Mouse (Mus musculus): ENCODE measurements around the gene Hspa1l. TPM values are rescaled to one million over a fixed set of nuclear protein-coding genes. Genes with fewer than 3 reads are reported as not detected.
"Not testable (repeated sequence)": the region's sequence is repeated elsewhere in the genome, so short reads cannot be mapped to it uniquely, and the experiment has no call there.

Gene Hspa1l
- 0.53 and 1.2 TPM in 2 replicates for polyA plus RNA-seq (2014; fragmentation: Nextera tagmentation; extraction: Ambion mirVana)

GRCm38 (mm10) chr17:34972069-34972749 lies at the start of gene Hspa1l, which contains the start of gene Hspa1a:
Gene Hspa1l, plus strand, starts transcription at chr17:34972703.
Gene Hspa1a, minus strand, starts transcription at chr17:34972156.
- peak within 1 kb of the TSS; percentile 38; the same call in 1 of the 2 replicates for H3K27ac ChIP-seq (ENCODE audit: low read depth)
- H3K36me3 ChIP-seq (ENCODE audit: control insufficient read depth, insufficient read depth, low read length), result not testable (repeated sequence)
- WGBS, result under 1% methylated on average over 25 of the region's 33 CpGs

GRCm38 (mm10) chr17:34922939-34923338 lies 49.6 kb upstream of the Hspa1l start:
- no peaks in the 10 kb centered on the region for H3K36me3 ChIP-seq (ENCODE audit: control insufficient read depth, insufficient read depth, low read length)
- no peak overlapping the region for H3K27ac ChIP-seq (ENCODE audit: low read depth)
- no peak overlapping the region for H3K9ac ChIP-seq (ENCODE audit: low read length)
- H3K4me3 ChIP-seq (ENCODE audit: low read depth, low read length), result no peak overlapping the region
- H3K4me1 ChIP-seq (replicated peaks; ENCODE audit: control insufficient read depth, insufficient read depth, low read length), result no peaks in the 10 kb centered on the region
- no peak overlapping the region for H3K4me2 ChIP-seq (ENCODE audit: low read length)
- no peaks in the 10 kb centered on the region for H3K27me3 ChIP-seq (replicated peaks; ENCODE audit: control insufficient read depth, insufficient read depth, low read length)
- WGBS, result 53% methylated on average over 6 of the region's 6 CpGs
- no peaks in the 10 kb centered on the region for H3K9me3 ChIP-seq (ENCODE audit: control insufficient read depth, low read length)
- no peak for ATAC-seq (replicated peaks; ENCODE audit: low FRiP score, low TSS enrichment, low read depth)
- DNase-seq (ENCODE audit: low spot score), result no peak

More at GRCm38 (mm10) chr17:34972069-34972749, at the start of gene Hspa1l, which contains the start of gene Hspa1a:
- not testable (repeated sequence) for H3K4me1 ChIP-seq (replicated peaks; ENCODE audit: control insufficient read depth, insufficient read depth, low read length); H3K9me3 ChIP-seq (ENCODE audit: control insufficient read depth, low read length)
- Histone ChIP-seq H3K4me3 (ENCODE audit: low read depth, low read length) (peak within 1 kb of the TSS; percentile 43), H3K27me3 (replicated peaks; ENCODE audit: control insufficient read depth, insufficient read depth, low read length) (peaks cover 25% of the 10 kb centered on the region), H3K4me2 (ENCODE audit: low read length) (peak within 1 kb of the TSS; percentile 83), H3K9ac (ENCODE audit: low read length) (peak within 1 kb of the TSS; percentile 41)
- ATAC-seq (replicated peaks; ENCODE audit: low FRiP score, low TSS enrichment, low read depth), result peak; percentile 94
- peak; percentile 83 for DNase-seq (ENCODE audit: low spot score)

- DNase-seq (ENCODE audit: low spot score) (no peak), ATAC-seq (replicated peaks; ENCODE audit: low FRiP score, low TSS enrichment, low read depth) (no peak)
- WGBS, result 73% methylated on average over 5 of the region's 5 CpGs
- Histone ChIP-seq H3K4me1 (replicated peaks; ENCODE audit: control insufficient read depth, insufficient read depth, low read length) (no peaks in the 10 kb centered on the region), H3K27ac (ENCODE audit: low read depth) (no peak overlapping the region), H3K36me3 (ENCODE audit: control insufficient read depth, insufficient read depth, low read length) (no peaks in the 10 kb centered on the region), H3K27me3 (replicated peaks; ENCODE audit: control insufficient read depth, insufficient read depth, low read length) (no peaks in the 10 kb centered on the region), H3K4me3 (ENCODE audit: low read depth, low read length) (no peak overlapping the region), H3K9me3 (ENCODE audit: control insufficient read depth, low read length) (no peaks in the 10 kb centered on the region), H3K4me2 (ENCODE audit: low read length) (no peak overlapping the region), H3K9ac (ENCODE audit: low read length) (no peak overlapping the region)
Observed at GRCm38 (mm10) chr17:34924258-34924657, 48.2 kb upstream of the Hspa1l start.

- peaks cover 6% of the 10 kb centered on the region; the same call in 1 of the 2 replicates for H3K4me1 ChIP-seq (replicated peaks; ENCODE audit: control insufficient read depth, insufficient read depth, low read length)
- no peaks in the 10 kb centered on the region for H3K9me3 ChIP-seq (ENCODE audit: control insufficient read depth, low read length)
- H3K9ac ChIP-seq (ENCODE audit: low read length), result no peak overlapping the region
- H3K4me3 ChIP-seq (ENCODE audit: low read depth, low read length), result no peak overlapping the region
- WGBS, result 87% methylated on average over 18 of the region's 18 CpGs
- no peak overlapping the region for H3K27ac ChIP-seq (ENCODE audit: low read depth)
- no peaks in the 10 kb centered on the region for H3K27me3 ChIP-seq (replicated peaks; ENCODE audit: control insufficient read depth, insufficient read depth, low read length)
- H3K4me2 ChIP-seq (ENCODE audit: low read length), result no peak overlapping the region
- DNase-seq (ENCODE audit: low spot score), result no peak
- ATAC-seq (replicated peaks; ENCODE audit: low FRiP score, low TSS enrichment, low read depth), result no peak
- no peaks in the 10 kb centered on the region for H3K36me3 ChIP-seq (ENCODE audit: control insufficient read depth, insufficient read depth, low read length)
Observed at GRCm38 (mm10) chr17:34927306-34928019, 45.0 kb upstream of the Hspa1l start.

GRCm38 (mm10) chr17:34928841-34929240 lies 43.7 kb upstream of the Hspa1l start:
- ATAC-seq (replicated peaks; ENCODE audit: low FRiP score, low TSS enrichment, low read depth) (no peak), DNase-seq (ENCODE audit: low spot score) (no peak)
- Histone ChIP-seq H3K27ac (ENCODE audit: low read depth) (no peak overlapping the region), H3K4me3 (ENCODE audit: low read depth, low read length) (no peak overlapping the region), H3K27me3 (replicated peaks; ENCODE audit: control insufficient read depth, insufficient read depth, low read length) (no peaks in the 10 kb centered on the region), H3K4me1 (replicated peaks; ENCODE audit: control insufficient read depth, insufficient read depth, low read length) (peaks cover 6% of the 10 kb centered on the region; the same call in 1 of the 2 replicates), H3K9me3 (ENCODE audit: control insufficient read depth, low read length) (no peaks in the 10 kb centered on the region), H3K9ac (ENCODE audit: low read length) (no peak overlapping the region), H3K4me2 (ENCODE audit: low read length) (no peak overlapping the region), H3K36me3 (ENCODE audit: control insufficient read depth, insufficient read depth, low read length) (0 out of 2 replicates have a peak, but pooled peaks cover 9% of the 10 kb centered on the region)
- WGBS, result 55% methylated on average over 4 of the region's 4 CpGs

- Histone ChIP-seq H3K27ac (ENCODE audit: low read depth) (peak within 1 kb of the TSS; percentile 38; the same call in 1 of the 2 replicates), H3K4me1 (replicated peaks; ENCODE audit: control insufficient read depth, insufficient read depth, low read length) (peaks cover 6% of the 10 kb centered on the region; the same call in 1 of the 2 replicates), H3K9ac (ENCODE audit: low read length) (peak within 1 kb of the TSS; percentile 80), H3K27me3 (replicated peaks; ENCODE audit: control insufficient read depth, insufficient read depth, low read length) (no peaks in the 10 kb centered on the region), H3K36me3 (ENCODE audit: control insufficient read depth, insufficient read depth, low read length) (peaks cover 27% of the 10 kb centered on the region; the same call in 1 of the 2 replicates), H3K9me3 (ENCODE audit: control insufficient read depth, low read length) (no peaks in the 10 kb centered on the region), H3K4me3 (ENCODE audit: low read depth, low read length) (peak within 1 kb of the TSS; percentile 71), H3K4me2 (ENCODE audit: low read length) (peak within 1 kb of the TSS; percentile 99)
- under 1% methylated on average over 38 of the region's 38 CpGs for WGBS
- DNase-seq (ENCODE audit: low spot score), result peak; percentile 95
- ATAC-seq (replicated peaks; ENCODE audit: low FRiP score, low TSS enrichment, low read depth), result peak; percentile 95
Observed at GRCm38 (mm10) chr17:34931061-34931734, 41.3 kb upstream of the Hspa1l start, which contains the start of gene Neu1. Gene Neu1, plus strand, starts transcription at chr17:34931253.

- Histone ChIP-seq H3K4me3 (ENCODE audit: low read depth, low read length) (peak overlapping the region; percentile 71), H3K4me1 (replicated peaks; ENCODE audit: control insufficient read depth, insufficient read depth, low read length) (peaks cover 6% of the 10 kb centered on the region; the same call in 1 of the 2 replicates), H3K27me3 (replicated peaks; ENCODE audit: control insufficient read depth, insufficient read depth, low read length) (no peaks in the 10 kb centered on the region), H3K9ac (ENCODE audit: low read length) (peak overlapping the region; percentile 80), H3K36me3 (ENCODE audit: control insufficient read depth, insufficient read depth, low read length) (peaks cover 28% of the 10 kb centered on the region; the same call in 1 of the 2 replicates), H3K4me2 (ENCODE audit: low read length) (peak overlapping the region; percentile 99), H3K27ac (ENCODE audit: low read depth) (peak overlapping the region; percentile 38; the same call in 1 of the 2 replicates), H3K9me3 (ENCODE audit: control insufficient read depth, low read length) (no peaks in the 10 kb centered on the region)
- 10% methylated on average over 14 of the region's 14 CpGs for WGBS
- ATAC-seq (replicated peaks; ENCODE audit: low FRiP score, low TSS enrichment, low read depth) (peak; percentile 26), DNase-seq (ENCODE audit: low spot score) (peak; percentile 71)
Observed at GRCm38 (mm10) chr17:34931735-34932098, 40.8 kb upstream of the Hspa1l start.

- Histone ChIP-seq H3K4me3 (ENCODE audit: low read depth, low read length) (peak overlapping the region; percentile 71), H3K27me3 (replicated peaks; ENCODE audit: control insufficient read depth, insufficient read depth, low read length) (no peaks in the 10 kb centered on the region), H3K27ac (ENCODE audit: low read depth) (no peak overlapping the region), H3K4me1 (replicated peaks; ENCODE audit: control insufficient read depth, insufficient read depth, low read length) (peaks cover 6% of the 10 kb centered on the region; the same call in 1 of the 2 replicates), H3K36me3 (ENCODE audit: control insufficient read depth, insufficient read depth, low read length) (peaks cover 28% of the 10 kb centered on the region; the same call in 1 of the 2 replicates), H3K4me2 (ENCODE audit: low read length) (peak overlapping the region; percentile 99), H3K9ac (ENCODE audit: low read length) (peak overlapping the region; percentile 80), H3K9me3 (ENCODE audit: control insufficient read depth, low read length) (no peaks in the 10 kb centered on the region)
- WGBS, result 72% methylated on average over 8 of the region's 8 CpGs
- ATAC-seq (replicated peaks; ENCODE audit: low FRiP score, low TSS enrichment, low read depth), result no peak
- no peak for DNase-seq (ENCODE audit: low spot score)
Observed at GRCm38 (mm10) chr17:34932287-34932686, 40.2 kb upstream of the Hspa1l start.

Data from intestine, embryonic 14.5 days (tissue).